Mouse (Mus musculus): Measurements from ENCODE around the gene Klc1.

GRCm38 (mm10) chr12:111760306-111760908 lies 1.8 kb downstream of the Klc1 start:
- TF ChIP-seq CTCF (IDR thresholded peaks at IDR 0.05; ENCODE audit: control insufficient read depth, insufficient read depth, insufficient read length) (no peak), MYOD1 (IDR thresholded peaks at IDR 0.05; ENCODE audit: control insufficient read depth, insufficient read length, low read depth) (no peak), MAX (IDR thresholded peaks at IDR 0.05) (peak; percentile 14), USF1 (IDR thresholded peaks at IDR 0.05; ENCODE audit: low read depth) (no peak), CEBPB (IDR thresholded peaks at IDR 0.05; ENCODE audit: low read depth) (peak; percentile 37), MYOG (IDR thresholded peaks at IDR 0.05; ENCODE audit: control insufficient read depth, extremely low read depth, insufficient read length) (no peak)
